Mouse (Mus musculus) kidney, postnatal 0 days (tissue): ENCODE data around the gene Golm1. TPM values are rescaled to one million over a fixed set of nuclear protein-coding genes. Genes with fewer than 3 reads are reported as not detected.

Experiments used
- ATAC-seq: fragments of 200-750 bp; cut with Nextera tagmentation; replicated peaks from 2 replicates; pipeline ENCODE4 v1.8.0; 2017; ENCODE audit warnings: low read depth, moderate number of reproducible peaks, moderate TSS enrichment, moderate library complexity; ENCODE audit not compliant: low FRiP score
- DNase-seq: peaks from one replicate; pipeline ENCODE4 v3.0.0-alpha.2; 2016; ENCODE audit warnings: low spot score
- H3K27ac ChIP-seq: fragments of 300-500 bp; sonication (generic); 2 replicates; pipeline ENCODE4 v1.5.1; 2014; ENCODE audit warnings: mild to moderate bottlenecking
- H3K27me3 ChIP-seq: fragments of 300-500 bp; sonication (generic); 2 replicates; pipeline ENCODE4 v1.6.1; 2014; ENCODE audit warnings: low read length, mixed read lengths; ENCODE audit not compliant: insufficient read depth
- H3K36me3 ChIP-seq: fragments of 300-500 bp; sonication (generic); 2 replicates; pipeline ENCODE4 v1.6.1; 2014; ENCODE audit warnings: low read length, mixed read lengths; ENCODE audit not compliant: insufficient read depth
- H3K4me1 ChIP-seq: fragments of 300-500 bp; sonication (generic); replicated peaks from 2 replicates; pipeline ENCODE4 v1.6.1; 2014; ENCODE audit warnings: antibody characterized with exemption, low read length, mixed read lengths; ENCODE audit not compliant: insufficient read depth
- H3K4me2 ChIP-seq: fragments of 300-500 bp; sonication (generic); 2 replicates; pipeline ENCODE4 v1.6.1; 2014; ENCODE audit warnings: mild to moderate bottlenecking, low read length, moderate library complexity, mixed read lengths
- H3K4me3 ChIP-seq: fragments of 300-500 bp; sonication (generic); replicated peaks from 2 replicates; pipeline ENCODE4 v1.5.1; 2014; ENCODE audit warnings: low read depth, low read length
- H3K9ac ChIP-seq: fragments of 300-500 bp; sonication (generic); 2 replicates; pipeline ENCODE4 v1.6.1; 2014; ENCODE audit warnings: low read depth, low read length
- H3K9me3 ChIP-seq: fragments of 300-500 bp; sonication (generic); replicated peaks from 2 replicates; pipeline ENCODE4 v1.6.1; 2016; ENCODE audit warnings: low read length, inconsistent platforms, mixed read lengths
- CTCF ChIP-seq: IDR thresholded peaks from 2 replicates; pipeline ENCODE4 v1.5.1; 2016; ENCODE audit warnings: antibody characterized with exemption, low read depth, mild to moderate bottlenecking, moderate library complexity
- WGBS: fragments of 180-500 bp; shearing (Covaris S2); extraction: QIAGEN DNeasy Blood & Tissue Kit; methylation state at CpG from one replicate; pipeline ENCODE4 v1.1.7; 2014; 5-methylcytosine and 5-hydroxymethylcytosine counted together
- polyA plus RNA-seq: library from polyadenylated mRNA; unstranded; fragments of >200 nt; fragmentation: Nextera tagmentation; extraction: Ambion mirVana; gene quantifications from 2 replicates; pipeline ENCODE4 v1.2.1, GENCODE M21; 2015

Gene Golm1
- polyA plus RNA-seq, 1 experiment from 2014 or later: 23.0 TPM

- no peak overlapping the region for H3K4me2 ChIP-seq
- TF ChIP-seq CTCF: no peak
- no peak overlapping the region for H3K9ac ChIP-seq
- H3K4me3 ChIP-seq: no peak overlapping the region
- ATAC-seq (no peak), DNase-seq (no peak)
- 0 out of 2 replicates have a peak, but pooled peaks cover 5% of the 10 kb centered on the region for H3K4me1 ChIP-seq
- 0 out of 2 replicates have a peak, but pooled peaks cover 2% of the 10 kb centered on the region for H3K36me3 ChIP-seq
- H3K27ac ChIP-seq: no peak overlapping the region
- no peaks in the 10 kb centered on the region for H3K9me3 ChIP-seq
- H3K27me3 ChIP-seq: no peaks in the 10 kb centered on the region
- 92% methylated on average over 15 of the region's 15 CpGs for WGBS
These were observed 19.8 kb downstream of the Golm1 start for GRCm38 (mm10) chr13:59655718-59656315.

GRCm38 (mm10) chr13:59654465-59654864, 21.1 kb downstream of the Golm1 start:
- ATAC-seq: no peak
- Histone ChIP-seq H3K27ac (no peak overlapping the region), H3K4me3 (no peak overlapping the region), H3K9ac (no peak overlapping the region), H3K27me3 (no peaks in the 10 kb centered on the region), H3K9me3 (no peaks in the 10 kb centered on the region), H3K4me1 (0 out of 2 replicates have a peak, but pooled peaks cover 5% of the 10 kb centered on the region), H3K4me2 (no peak overlapping the region), H3K36me3 (0 out of 2 replicates have a peak, but pooled peaks cover 2% of the 10 kb centered on the region)
- no peak for TF ChIP-seq CTCF
- DNase-seq: no peak
- 95% methylated on average over 5 of the region's 5 CpGs for WGBS

GRCm38 (mm10) chr13:59653136-59653535, 22.5 kb downstream of the Golm1 start:
- 0 out of 2 replicates have a peak, but pooled peaks cover 5% of the 10 kb centered on the region for H3K4me1 ChIP-seq
- ATAC-seq (no peak; the same call in 1 of the 2 replicates), DNase-seq (peak; percentile 48)
- no peak overlapping the region for H3K9ac ChIP-seq
- H3K36me3 ChIP-seq: no peaks in the 10 kb centered on the region
- WGBS: 50% methylated on average over 3 of the region's 3 CpGs
- TF ChIP-seq CTCF: no peak
- no peak overlapping the region for H3K27ac ChIP-seq
- H3K4me3 ChIP-seq: no peak overlapping the region
- no peaks in the 10 kb centered on the region for H3K9me3 ChIP-seq
- H3K27me3 ChIP-seq: no peaks in the 10 kb centered on the region
- no peak overlapping the region for H3K4me2 ChIP-seq

- H3K4me2 ChIP-seq: no peak overlapping the region
- H3K9me3 ChIP-seq: no peaks in the 10 kb centered on the region
- H3K4me1 ChIP-seq: 0 out of 2 replicates have a peak, but pooled peaks cover 5% of the 10 kb centered on the region
- 38% methylated on average over 5 of the region's 5 CpGs for WGBS
- no peak overlapping the region for H3K27ac ChIP-seq
- DNase-seq: no peak
- no peaks in the 10 kb centered on the region for H3K36me3 ChIP-seq
- TF ChIP-seq CTCF: no peak
- no peak for ATAC-seq
- no peaks in the 10 kb centered on the region for H3K27me3 ChIP-seq
- H3K4me3 ChIP-seq: no peak overlapping the region
- H3K9ac ChIP-seq: no peak overlapping the region
These were observed 23.0 kb downstream of the Golm1 start for GRCm38 (mm10) chr13:59652651-59653050.

GRCm38 (mm10) chr13:59649781-59650180, 25.8 kb downstream of the Golm1 start:
- no peaks in the 10 kb centered on the region for H3K27me3 ChIP-seq
- no peak overlapping the region for H3K27ac ChIP-seq
- H3K36me3 ChIP-seq: no peaks in the 10 kb centered on the region
- 55% methylated on average over 5 of the region's 5 CpGs for WGBS
- ATAC-seq (peak; percentile 33), DNase-seq (no peak)
- no peak for TF ChIP-seq CTCF
- H3K9ac ChIP-seq: no peak overlapping the region
- no peak overlapping the region for H3K4me2 ChIP-seq
- H3K4me1 ChIP-seq: peaks cover 9% of the 10 kb centered on the region; the same call in 1 of the 2 replicates
- H3K9me3 ChIP-seq: no peaks in the 10 kb centered on the region
- no peak overlapping the region for H3K4me3 ChIP-seq

- no peak overlapping the region for H3K9ac ChIP-seq
- peaks cover 9% of the 10 kb centered on the region; the same call in 1 of the 2 replicates for H3K4me1 ChIP-seq
- H3K4me3 ChIP-seq: no peak overlapping the region
- DNase-seq (no peak), ATAC-seq (no peak)
- WGBS: 87% methylated on average over 6 of the region's 6 CpGs
- TF ChIP-seq CTCF: no peak
- H3K27me3 ChIP-seq: no peaks in the 10 kb centered on the region
- H3K27ac ChIP-seq: no peak overlapping the region
- H3K4me2 ChIP-seq: no peak overlapping the region
- no peaks in the 10 kb centered on the region for H3K36me3 ChIP-seq
- no peaks in the 10 kb centered on the region for H3K9me3 ChIP-seq
These were observed 27.0 kb downstream of the Golm1 start for GRCm38 (mm10) chr13:59648598-59648997.
